ENCODE assay signal across 13 mouse cellular contexts in genomic region chr9:123275373-123275772, GRCm38 (mm10). TPM values are rescaled to one million over a fixed set of nuclear protein-coding genes. Genes with fewer than 3 reads are reported as not detected.
"Had no signal": no experiment of that assay in that cellular context is flagged by ENCODE, and none has a peak within 500 bp of the region (broad histone marks: within the 10 kb centered on the region; RNA-seq: fewer than 3 reads in every experiment).

No protein-coding gene starts in this region.

- H3K27me3 ChIP-seq: limb, embryonic 15.5 days; midbrain, embryonic 12.5 days; neural tube, embryonic 13.5 days had no signal

- H3K4me2 ChIP-seq: limb, embryonic 15.5 days; midbrain, embryonic 12.5 days; neural tube, embryonic 13.5 days had no signal

- H3K9ac ChIP-seq: limb, embryonic 15.5 days; midbrain, embryonic 12.5 days; neural tube, embryonic 13.5 days had no signal

- H3K4me3 ChIP-seq: limb, embryonic 15.5 days; midbrain, embryonic 12.5 days; neural tube, embryonic 13.5 days had no signal

- H3K4me1 ChIP-seq: limb, embryonic 15.5 days; midbrain, embryonic 12.5 days; neural tube, embryonic 13.5 days had no signal

- H3K36me3 ChIP-seq: limb, embryonic 15.5 days; midbrain, embryonic 12.5 days; neural tube, embryonic 13.5 days had no signal

- H3K9me3 ChIP-seq: limb, embryonic 15.5 days; midbrain, embryonic 12.5 days; neural tube, embryonic 13.5 days had no signal

- DNase-seq: kidney, adult 8-10 months; kidney, postnatal 10 days; lung, adult 18-20 months; retina, postnatal 1 day; right cerebral cortex, postnatal 4 days; spleen, adult 18-20 months; thymus, postnatal 36 days had no signal

- H3K27ac ChIP-seq: limb, embryonic 15.5 days; midbrain, embryonic 12.5 days; neural tube, embryonic 13.5 days had no signal

- ATAC-seq: intestine, postnatal 0 days; midbrain, embryonic 16.5 days had no signal

RNA-seq across cellular contexts. Expression of gene Cdcp1, which starts 59.5 kb away (rescaled TPM):
- total RNA-seq: layer of hippocampus, postnatal 14 days had no signal
